Mouse (Mus musculus): Measurements from ENCODE around the gene Ttc16. TPM values are rescaled to one million over a fixed set of nuclear protein-coding genes. Genes with fewer than 3 reads are reported as not detected.
A peak's percentile ranks its signal among the peaks of the same experiment; 100 is the strongest.

The Ttc16 gene
- total RNA-seq, 2 experiments from 2014 or later: 0.11 TPM; not detected in 1

GRCm38 (mm10) chr2:32744272-32744982 lies 31.0 kb downstream of the Ttc16 start:
- no peak for DNase-seq

DNA sequence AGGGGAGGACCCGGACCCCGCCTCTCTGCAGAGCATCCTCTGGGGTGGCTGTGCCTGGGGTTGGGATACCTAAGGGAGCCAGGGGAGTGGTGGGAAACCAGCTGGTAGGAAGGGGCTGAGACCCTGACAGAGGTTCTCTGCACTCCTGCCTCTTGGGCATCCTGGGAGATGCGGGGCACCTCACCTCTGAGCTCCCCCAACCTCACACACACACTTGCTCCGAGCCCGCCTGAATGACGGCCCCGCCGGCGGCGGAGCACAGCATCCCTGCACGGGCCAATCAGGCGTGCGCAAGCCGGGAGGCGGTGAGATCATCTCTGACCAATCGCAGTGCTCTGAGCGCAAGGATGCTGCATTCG lies 33.3 kb downstream of the Ttc16 start:
- no peak for DNase-seq

GRCm38 (mm10) chr2:32741273-32742172 lies 33.9 kb downstream of the Ttc16 start:
- peak; percentile 37 for DNase-seq

DNA sequence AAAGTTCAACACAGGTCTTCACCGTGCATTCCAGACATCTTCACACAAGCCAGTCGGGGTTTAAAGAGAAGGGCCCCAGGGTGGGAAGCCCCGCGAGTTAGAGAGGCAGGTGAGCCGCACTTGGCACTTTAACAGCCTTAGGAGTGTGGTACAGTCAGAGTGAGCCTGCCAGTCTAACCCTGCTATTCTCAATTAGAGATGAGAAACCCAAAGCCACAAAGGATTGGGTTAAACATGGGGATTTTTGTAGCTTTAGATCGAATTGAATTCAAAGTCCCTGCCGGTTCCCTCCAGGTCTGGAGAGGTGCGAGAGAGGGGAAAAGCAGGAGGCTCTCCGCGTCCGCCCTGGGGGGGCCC lies 34.5 kb downstream of the Ttc16 start, which contains the start of gene 6330409D20Rik:
Gene 6330409D20Rik (minus strand): TSS at position 101 of the 357 bp plus-strand sequence.
- no peak for DNase-seq

DNA sequence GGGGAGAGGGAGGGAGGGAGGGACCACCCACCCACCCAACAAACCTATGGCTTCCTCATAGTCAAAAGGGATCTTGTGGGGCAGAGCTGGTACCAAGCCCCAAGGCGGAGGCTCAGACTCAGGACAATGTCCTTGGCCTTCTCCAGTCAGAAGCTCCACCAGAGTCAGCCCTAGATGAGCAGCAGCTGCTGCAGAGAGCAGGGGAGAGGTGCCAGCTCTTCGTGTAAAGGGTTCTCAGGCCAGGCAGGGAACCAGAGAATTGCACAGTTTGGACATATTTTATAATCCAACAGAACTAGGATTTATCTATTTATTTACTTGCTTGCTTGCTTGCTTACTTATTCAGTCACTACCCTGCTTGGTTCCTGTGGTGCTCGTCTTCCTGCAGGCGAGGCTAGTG lies 36.1 kb downstream of the Ttc16 start:
- DNase-seq: no peak

DNA sequence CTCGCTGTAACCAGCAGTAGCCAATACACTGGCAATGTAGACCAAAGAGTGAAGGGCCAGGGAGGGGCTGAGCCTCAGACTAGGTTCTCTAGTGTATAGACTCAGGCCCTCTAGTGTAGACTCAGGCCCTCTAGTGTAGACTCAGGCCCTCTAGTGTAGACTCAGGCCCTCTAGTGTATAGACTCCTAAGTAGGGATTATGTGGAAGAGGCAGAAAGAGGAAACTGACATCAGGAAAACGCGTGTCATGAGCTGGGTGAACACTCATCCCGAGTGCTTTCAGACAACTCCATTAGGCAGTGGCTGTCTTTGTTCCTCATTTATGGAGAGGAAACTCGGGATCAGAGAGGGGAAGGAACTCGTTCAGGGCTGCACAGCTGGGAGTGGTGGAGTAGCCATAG lies 38.4 kb downstream of the Ttc16 start:
- no peak for DNase-seq

DNA sequence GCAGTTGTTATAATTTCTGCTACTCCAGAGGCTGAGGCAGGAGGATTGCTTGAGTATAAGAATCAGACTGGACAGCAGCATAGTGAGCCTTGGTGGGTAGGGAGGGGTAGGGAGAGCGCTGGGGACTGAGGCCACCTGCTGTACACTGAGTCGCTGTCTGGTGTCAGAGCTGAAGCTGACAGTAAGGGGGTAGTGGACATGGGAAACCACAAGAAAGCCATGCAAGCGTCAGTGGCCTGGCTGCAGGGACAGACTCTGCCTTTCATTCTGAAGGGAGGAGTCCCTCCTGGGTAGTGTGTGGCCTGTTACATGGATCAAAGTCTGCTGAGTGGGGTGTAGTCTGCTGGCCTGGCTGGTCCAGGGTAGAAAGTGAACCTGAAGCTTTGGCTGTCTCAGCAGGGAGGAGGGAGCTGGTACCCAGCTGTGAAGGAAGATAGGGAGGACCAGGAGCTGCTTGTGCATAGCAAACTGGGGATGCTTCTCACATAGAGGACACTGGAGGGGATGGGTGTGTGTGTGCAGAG lies 39.1 kb downstream of the Ttc16 start:
- DNase-seq: no peak

- no peak for DNase-seq
Measured at GRCm38 (mm10) chr2:32734933-32735332, 40.5 kb downstream of the Ttc16 start.

DNA sequence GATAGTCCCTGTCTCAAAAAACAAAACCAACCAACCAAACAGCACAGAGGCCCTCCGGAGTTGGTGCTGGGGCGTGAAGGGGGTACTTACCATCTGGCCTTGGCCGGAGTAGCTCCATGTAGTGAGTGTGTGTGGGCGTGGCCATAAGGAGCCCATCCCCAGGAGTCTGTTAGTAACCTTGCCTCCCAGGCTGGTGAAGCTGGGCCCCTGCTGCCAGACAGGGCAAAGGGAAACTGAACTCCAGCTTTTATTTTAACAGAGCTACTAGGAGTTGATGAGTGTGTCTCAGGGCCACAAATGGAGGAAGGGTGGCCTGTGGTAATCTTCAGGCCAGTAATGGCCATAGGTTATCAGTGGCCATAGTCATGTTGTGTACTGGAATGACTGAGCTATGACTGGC lies 41.0 kb downstream of the Ttc16 start:
- DNase-seq: no peak

DNA sequence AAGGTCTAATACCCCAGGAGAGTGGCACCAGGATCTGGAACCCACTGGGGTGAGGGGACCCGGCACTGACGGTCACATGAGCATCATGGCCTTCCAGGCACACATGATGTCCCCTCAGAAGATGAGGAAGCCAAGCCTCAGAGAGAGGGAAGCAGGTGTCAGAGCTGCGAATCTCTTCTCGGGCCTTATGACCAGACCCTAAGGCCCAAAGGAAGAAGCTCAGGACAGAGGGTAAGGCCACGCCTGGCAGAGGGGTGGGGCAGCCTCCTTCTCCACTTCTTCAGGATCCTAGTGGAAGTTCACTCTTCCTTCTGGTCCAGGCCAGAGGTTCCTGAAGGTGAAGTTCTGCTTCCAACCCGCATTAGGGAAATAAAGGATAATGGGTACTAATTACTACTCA lies 42.7 kb downstream of the Ttc16 start:
- no peak for DNase-seq

DNA sequence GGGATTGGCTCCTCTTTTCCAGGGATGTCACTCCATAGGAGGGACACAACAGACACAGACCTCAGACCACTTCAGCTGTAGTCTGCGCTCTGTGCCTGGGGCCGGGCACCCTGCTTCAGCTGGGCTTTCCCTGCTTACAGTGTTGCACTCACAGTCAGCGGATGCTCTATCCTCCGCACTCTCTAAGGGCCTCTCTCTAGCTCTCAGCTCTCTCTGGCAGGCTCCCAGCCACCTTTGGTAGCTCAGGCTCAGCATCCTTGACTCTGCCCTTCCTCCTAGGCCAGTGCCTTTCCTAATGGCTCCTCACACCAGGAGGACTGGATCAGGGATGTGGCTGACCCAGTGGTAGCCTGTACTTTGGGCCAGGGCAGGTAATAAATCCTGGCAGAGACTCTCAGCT lies 43.5 kb downstream of the Ttc16 start:
- no peak for DNase-seq

DNA sequence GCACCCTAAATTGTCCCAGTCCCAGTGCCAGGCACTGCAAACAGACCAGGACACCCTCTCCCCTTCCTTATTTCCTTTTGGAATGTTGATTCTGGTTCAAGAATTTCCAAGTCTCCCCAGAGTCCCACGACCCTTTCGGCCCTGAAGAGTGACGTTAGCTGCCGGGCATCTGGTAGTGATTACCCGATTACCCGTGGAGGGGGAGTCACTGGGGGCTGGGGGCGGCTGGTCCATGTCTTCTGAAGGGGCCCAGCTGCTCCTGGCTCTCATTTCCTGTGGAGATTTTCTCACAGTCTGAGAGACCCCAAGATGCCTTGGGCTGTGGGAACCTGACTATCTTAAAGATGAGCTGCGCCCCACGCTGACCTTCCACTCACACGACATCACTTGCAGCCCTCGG lies 44.6 kb downstream of the Ttc16 start:
- DNase-seq: no peak

DNA sequence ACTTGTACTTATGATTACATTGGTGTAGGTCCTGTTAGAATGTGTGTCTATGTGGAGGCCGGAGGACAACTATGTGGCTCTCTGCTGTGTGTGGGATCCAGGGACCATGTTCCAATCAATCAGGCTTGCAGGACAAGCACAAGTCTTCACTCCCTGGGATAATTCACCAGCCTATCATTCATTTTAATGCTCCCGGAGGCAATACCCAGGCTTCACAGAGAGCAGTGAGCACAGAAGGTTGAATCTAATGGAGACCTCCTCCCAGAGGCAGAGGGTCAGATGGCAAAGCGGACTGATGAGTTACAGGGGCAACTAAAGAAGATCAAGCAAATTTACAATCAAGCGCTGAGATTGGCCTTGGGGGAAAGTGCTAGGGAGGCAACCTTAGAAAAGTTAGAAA lies 45.9 kb downstream of the Ttc16 start:
- no peak for DNase-seq

- no peak for DNase-seq
Measured at GRCm38 (mm10) chr2:32728463-32728862, 47.0 kb downstream of the Ttc16 start.

DNA sequence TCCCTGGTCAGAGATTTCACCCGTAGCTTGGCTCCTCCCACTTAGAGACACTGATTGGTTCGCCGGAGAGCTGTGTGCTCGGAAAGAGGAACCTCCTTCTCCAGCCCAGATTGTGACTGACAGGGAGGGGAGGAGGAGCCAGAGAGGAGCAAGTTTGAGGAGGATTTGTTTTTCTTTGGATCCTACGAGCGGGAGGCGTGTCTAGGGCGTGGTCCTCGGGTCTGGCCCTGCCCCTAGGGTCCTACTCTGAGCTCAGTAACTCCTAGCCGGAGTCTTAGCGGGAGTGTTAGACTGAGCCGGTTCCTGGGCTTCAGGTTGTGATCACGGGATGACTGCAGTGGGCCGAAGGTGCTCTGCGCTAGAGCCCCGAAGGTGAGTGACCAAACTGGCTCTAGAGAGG lies 48.0 kb downstream of the Ttc16 start:
- DNase-seq: peak; percentile 83

DNA sequence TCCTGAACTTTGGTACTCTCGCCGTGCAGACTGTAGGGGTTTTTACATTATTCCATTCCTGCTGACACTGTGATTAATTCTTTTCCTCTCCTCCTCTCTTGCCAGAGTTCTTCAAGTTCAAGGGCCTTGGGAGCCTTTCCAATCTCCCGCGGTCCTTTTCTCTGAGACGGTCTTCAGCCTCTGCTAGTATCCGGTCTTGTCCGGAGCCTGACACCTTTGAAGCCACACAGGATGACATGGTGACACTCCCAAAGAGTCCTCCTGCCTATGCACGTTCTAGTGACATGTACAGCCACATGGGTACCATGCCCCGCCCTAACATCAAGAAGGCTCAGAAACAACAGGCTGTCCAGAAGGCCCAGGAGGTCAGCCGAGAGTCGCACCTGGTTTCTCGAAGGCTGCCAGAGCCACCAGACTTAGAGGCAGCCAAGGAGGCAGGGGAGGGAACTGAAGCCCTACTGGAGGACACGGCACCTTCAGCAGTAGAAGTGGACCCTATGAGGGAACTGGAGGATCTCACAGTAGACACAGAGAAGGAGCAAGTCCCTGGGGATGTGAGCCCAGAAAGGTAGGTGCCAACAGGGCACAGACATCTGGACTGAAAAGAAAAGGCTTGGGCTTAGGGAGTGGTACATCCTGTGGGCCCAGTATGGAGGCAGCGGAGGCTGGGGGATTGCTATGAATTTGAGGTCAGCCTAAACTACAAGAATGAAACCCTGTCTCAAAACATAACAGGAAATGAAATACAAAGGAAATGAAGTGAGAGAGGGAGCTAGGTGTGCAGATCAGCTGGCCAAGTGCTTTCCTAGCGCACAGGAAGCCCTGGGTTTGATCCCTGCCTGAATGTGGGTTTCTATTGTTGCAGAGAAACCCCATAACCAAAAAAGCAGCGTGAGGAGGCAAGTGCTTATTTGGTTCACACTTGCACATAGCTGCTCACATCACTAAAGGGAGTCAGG lies 50.3 kb downstream of the Ttc16 start:
- no peak for DNase-seq

- DNase-seq: no peak
Measured at GRCm38 (mm10) chr2:32724149-32724548, 51.3 kb downstream of the Ttc16 start.

- DNase-seq: no peak
Measured at GRCm38 (mm10) chr2:32722581-32722980, 52.9 kb downstream of the Ttc16 start.

DNA sequence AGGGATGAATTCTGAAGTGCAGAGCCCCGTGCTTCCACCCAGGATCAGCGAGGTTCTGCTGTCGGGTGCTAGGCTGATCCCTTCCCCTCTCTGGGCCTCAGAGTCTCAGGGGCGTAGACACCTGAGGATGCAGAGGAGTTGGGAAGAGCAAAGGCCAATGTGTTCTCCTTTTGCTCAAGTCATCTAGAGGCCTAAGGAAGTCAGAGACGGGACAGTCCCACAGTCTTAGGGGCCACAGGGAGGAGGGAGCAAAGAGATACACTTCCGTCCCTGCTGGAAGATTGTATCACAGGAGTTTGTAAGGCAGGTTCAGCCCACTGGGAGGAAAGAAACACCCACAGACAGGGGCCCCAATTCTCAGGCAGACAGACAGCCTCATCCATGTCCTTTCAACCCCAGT lies 53.4 kb downstream of the Ttc16 start:
- DNase-seq: no peak

DNA sequence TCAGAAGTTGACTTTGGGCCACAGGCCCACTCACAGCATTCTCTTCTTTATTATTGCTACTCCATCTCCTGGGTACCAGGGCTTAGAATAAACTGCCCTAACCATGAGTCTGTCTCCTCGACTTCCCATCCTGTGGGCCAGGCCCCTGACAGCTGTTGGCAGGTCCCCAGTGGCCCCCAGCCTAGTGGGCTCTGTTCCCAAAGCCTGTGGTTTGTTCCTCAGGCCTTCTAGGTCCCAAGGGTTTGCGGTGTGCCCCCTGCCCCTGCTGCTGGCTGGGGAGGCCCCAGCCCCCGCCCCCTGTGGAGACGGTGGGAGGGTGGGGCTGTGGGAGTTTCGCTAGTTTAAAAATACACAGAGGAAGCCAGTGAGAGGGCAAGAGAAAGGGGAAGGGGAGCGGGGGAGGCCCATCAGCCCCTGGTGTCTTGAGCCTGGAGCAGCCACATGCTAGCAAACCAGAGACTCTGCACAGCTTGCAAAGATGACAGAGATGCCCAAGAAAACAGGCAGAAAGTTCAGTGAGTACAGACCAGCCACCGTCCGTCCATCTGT lies 54.7 kb downstream of the Ttc16 start, which contains the start of gene Sh2d3c:
Gene Sh2d3c (plus strand): TSS at position 375 of the 549 bp plus-strand sequence.
- no peak for DNase-seq

- no peak for DNase-seq
Measured at GRCm38 (mm10) chr2:32720053-32720452, 55.4 kb downstream of the Ttc16 start.

DNA sequence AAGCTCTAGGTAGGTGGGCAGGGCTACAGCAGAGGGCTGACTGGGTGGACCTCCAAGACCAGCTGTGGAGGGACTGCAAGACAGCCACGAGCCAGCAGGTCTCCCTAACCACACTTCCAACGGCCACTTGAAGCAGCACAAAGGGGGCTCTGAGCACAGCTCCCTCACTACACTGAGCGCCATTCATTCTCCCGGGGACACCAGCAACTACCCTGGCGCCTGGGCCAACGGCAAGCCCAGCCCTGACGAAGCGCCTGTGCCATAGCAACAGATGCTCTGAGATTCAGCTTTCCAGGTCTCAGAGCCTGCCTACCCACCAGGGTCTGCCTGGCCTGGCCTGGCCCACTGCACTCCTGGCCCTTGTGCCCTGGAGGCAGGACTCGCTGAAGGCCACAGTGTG lies 56.7 kb downstream of the Ttc16 start:
- no peak for DNase-seq
